Mouse (Mus musculus): ENCODE data around the gene Upf2. TPM values are rescaled to one million over a fixed set of nuclear protein-coding genes. Genes with fewer than 3 reads are reported as not detected.
"Not testable (repeated sequence)": the region's sequence is repeated elsewhere in the genome, so short reads cannot be mapped to it uniquely, and the experiment has no call there.

Gene Upf2
- polyA plus RNA-seq, 1 experiment: 5.6 TPM

DNA sequence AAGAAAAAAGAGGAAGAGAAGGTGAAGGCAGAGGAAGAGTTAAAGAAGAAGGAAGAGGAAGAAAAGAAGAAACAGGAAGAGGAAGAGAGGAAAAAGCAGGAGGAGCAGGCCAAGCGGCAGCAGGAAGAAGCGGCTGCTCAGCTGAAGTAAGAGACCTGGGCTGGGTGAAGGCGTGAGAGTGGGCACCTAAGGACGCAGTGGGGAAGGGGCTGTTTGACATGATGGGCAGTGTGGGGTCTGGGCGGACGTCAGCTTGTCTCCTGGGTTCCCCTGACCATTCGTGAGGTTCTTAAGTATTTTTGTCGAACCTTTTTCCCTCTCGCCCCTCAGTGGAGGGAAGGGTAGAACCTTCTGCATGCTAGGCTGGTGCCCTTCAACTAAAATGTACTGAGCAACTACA is 6.4 kb downstream of the Upf2 start:
- H3K4me1 ChIP-seq (replicated peaks; ENCODE audit: control insufficient read depth, insufficient read depth, low read length): 0 out of 2 replicates have a peak, but pooled peaks cover 2% of the 10 kb centered on the region
- no peak for DNase-seq
- H3K27me3 ChIP-seq (ENCODE audit: control insufficient read depth, insufficient read depth, low read length): no peaks in the 10 kb centered on the region
- H3K4me3 ChIP-seq (ENCODE audit: control insufficient read depth, insufficient read depth, low read length): no peak overlapping the region
- 97% methylated on average over 9 of the region's 9 CpGs for WGBS
- H3K27ac ChIP-seq (ENCODE audit: control insufficient read depth, insufficient read depth, low read length): no peak overlapping the region
- TF ChIP-seq CTCF (IDR thresholded peaks at IDR 0.05; ENCODE audit: borderline replicate concordance, control insufficient read depth, extremely low read depth, insufficient read depth, low read length, poor library complexity) (no peak), POLR2A (IDR thresholded peaks at IDR 0.05; ENCODE audit: control insufficient read depth, extremely low read depth, insufficient read depth, low read length, poor library complexity) (no peak)
- peaks cover 35% of the 10 kb centered on the region for H3K36me3 ChIP-seq (ENCODE audit: control insufficient read depth, insufficient read depth, low read length)

DNA sequence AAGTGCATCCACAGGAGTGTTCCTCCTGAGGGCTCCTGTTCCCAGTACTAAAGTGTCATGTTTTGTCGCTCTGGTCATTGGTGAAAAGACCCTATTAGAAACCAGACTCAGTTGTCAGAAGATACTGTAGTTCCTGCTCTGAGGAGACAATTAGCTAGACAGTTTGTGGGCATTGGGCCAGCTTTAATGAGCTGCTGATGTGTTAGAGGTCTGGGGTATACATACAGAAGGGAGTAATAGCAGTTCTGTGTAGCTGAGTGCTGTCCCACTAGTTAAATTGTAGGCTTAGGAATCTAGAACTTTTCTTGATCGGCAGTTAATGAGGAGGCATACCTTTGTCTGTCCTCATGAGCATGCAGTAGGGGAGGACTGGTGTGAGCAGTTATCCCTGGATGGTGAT is 11.0 kb downstream of the Upf2 start:
- peaks cover 45% of the 10 kb centered on the region for H3K36me3 ChIP-seq (ENCODE audit: control insufficient read depth, insufficient read depth, low read length)
- no peak overlapping the region for H3K27ac ChIP-seq (ENCODE audit: control insufficient read depth, insufficient read depth, low read length)
- H3K4me1 ChIP-seq (replicated peaks; ENCODE audit: control insufficient read depth, insufficient read depth, low read length): no peaks in the 10 kb centered on the region
- no peaks in the 10 kb centered on the region for H3K27me3 ChIP-seq (ENCODE audit: control insufficient read depth, insufficient read depth, low read length)
- H3K4me3 ChIP-seq (ENCODE audit: control insufficient read depth, insufficient read depth, low read length): no peak overlapping the region
- TF ChIP-seq POLR2A (IDR thresholded peaks at IDR 0.05; ENCODE audit: control insufficient read depth, extremely low read depth, insufficient read depth, low read length, poor library complexity) (no peak), CTCF (IDR thresholded peaks at IDR 0.05; ENCODE audit: borderline replicate concordance, control insufficient read depth, extremely low read depth, insufficient read depth, low read length, poor library complexity) (no peak)
- DNase-seq: no peak
- WGBS: 92% methylated on average over 2 of the region's 2 CpGs

- not testable (repeated sequence) for DNase-seq; H3K27me3 ChIP-seq (ENCODE audit: control insufficient read depth, insufficient read depth, low read length); H3K27ac ChIP-seq (ENCODE audit: control insufficient read depth, insufficient read depth, low read length); H3K4me1 ChIP-seq (replicated peaks; ENCODE audit: control insufficient read depth, insufficient read depth, low read length); H3K4me3 ChIP-seq (ENCODE audit: control insufficient read depth, insufficient read depth, low read length)
- WGBS: 94% methylated on average over 4 of the region's 4 CpGs
- peaks cover 36% of the 10 kb centered on the region for H3K36me3 ChIP-seq (ENCODE audit: control insufficient read depth, insufficient read depth, low read length)
These were observed 12.5 kb downstream of the Upf2 start for GRCm38 (mm10) chr2:5963729-5964128.

- Histone ChIP-seq H3K4me3 (ENCODE audit: control insufficient read depth, insufficient read depth, low read length) (no peak overlapping the region), H3K27ac (ENCODE audit: control insufficient read depth, insufficient read depth, low read length) (no peak overlapping the region), H3K4me1 (replicated peaks; ENCODE audit: control insufficient read depth, insufficient read depth, low read length) (no peaks in the 10 kb centered on the region), H3K27me3 (ENCODE audit: control insufficient read depth, insufficient read depth, low read length) (no peaks in the 10 kb centered on the region), H3K36me3 (ENCODE audit: control insufficient read depth, insufficient read depth, low read length) (peaks cover 28% of the 10 kb centered on the region)
- WGBS: 97% methylated on average over 3 of the region's 3 CpGs
- no peak for TF ChIP-seq POLR2A (IDR thresholded peaks at IDR 0.05; ENCODE audit: control insufficient read depth, extremely low read depth, insufficient read depth, low read length, poor library complexity)
- no peak for TF ChIP-seq CTCF (IDR thresholded peaks at IDR 0.05; ENCODE audit: borderline replicate concordance, control insufficient read depth, extremely low read depth, insufficient read depth, low read length, poor library complexity)
- DNase-seq: no peak
These were observed 14.7 kb downstream of the Upf2 start for GRCm38 (mm10) chr2:5965972-5966371.

- not testable (repeated sequence) for H3K27ac ChIP-seq (ENCODE audit: control insufficient read depth, insufficient read depth, low read length); H3K27me3 ChIP-seq (ENCODE audit: control insufficient read depth, insufficient read depth, low read length); H3K4me1 ChIP-seq (replicated peaks; ENCODE audit: control insufficient read depth, insufficient read depth, low read length); H3K4me3 ChIP-seq (ENCODE audit: control insufficient read depth, insufficient read depth, low read length); DNase-seq
- H3K36me3 ChIP-seq (ENCODE audit: control insufficient read depth, insufficient read depth, low read length): peaks cover 18% of the 10 kb centered on the region
- 96% methylated on average over 3 of the region's 3 CpGs for WGBS
These were observed 19.4 kb downstream of the Upf2 start for GRCm38 (mm10) chr2:5970629-5971028.

DNA sequence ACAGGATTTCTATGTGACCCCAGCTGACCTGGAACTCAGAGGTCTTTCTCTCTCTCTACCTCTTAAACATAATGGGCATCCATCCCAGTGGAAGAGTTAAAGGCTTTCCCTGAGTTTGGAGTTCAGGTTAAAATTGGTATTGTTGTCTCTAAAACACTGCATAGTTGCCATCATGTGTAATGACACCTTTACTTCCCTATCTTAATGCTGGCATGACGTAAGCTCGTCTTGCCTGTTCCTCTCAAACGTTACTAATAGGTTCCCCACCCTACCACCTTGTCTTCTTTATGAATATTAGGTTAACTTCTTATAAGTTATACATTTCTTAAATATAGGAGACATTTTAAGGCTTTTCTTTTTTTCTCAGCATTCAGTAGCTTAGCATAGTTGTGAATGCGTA is 26.3 kb downstream of the Upf2 start:
- peaks cover 50% of the 10 kb centered on the region for H3K36me3 ChIP-seq (ENCODE audit: control insufficient read depth, insufficient read depth, low read length)

GRCm38 (mm10) chr2:5995538-5995937 is 44.3 kb downstream of the Upf2 start:
- H3K4me3 ChIP-seq (ENCODE audit: control insufficient read depth, insufficient read depth, low read length): no peak overlapping the region
- no peaks in the 10 kb centered on the region for H3K27me3 ChIP-seq (ENCODE audit: control insufficient read depth, insufficient read depth, low read length)
- H3K36me3 ChIP-seq (ENCODE audit: control insufficient read depth, insufficient read depth, low read length): peaks cover 13% of the 10 kb centered on the region
- DNase-seq: peak; percentile 13
- WGBS: 17% methylated on average over 5 of the region's 5 CpGs
- no peak overlapping the region for H3K27ac ChIP-seq (ENCODE audit: control insufficient read depth, insufficient read depth, low read length)
- H3K4me1 ChIP-seq (replicated peaks; ENCODE audit: control insufficient read depth, insufficient read depth, low read length): no peaks in the 10 kb centered on the region
- TF ChIP-seq POLR2A (IDR thresholded peaks at IDR 0.05; ENCODE audit: control insufficient read depth, extremely low read depth, insufficient read depth, low read length, poor library complexity) (no peak), CTCF (IDR thresholded peaks at IDR 0.05; ENCODE audit: borderline replicate concordance, control insufficient read depth, extremely low read depth, insufficient read depth, low read length, poor library complexity) (no peak)

More for the DNA sequence above, 26.3 kb downstream of the Upf2 start:
- 97% methylated on average over 4 of the region's 4 CpGs for WGBS
- TF ChIP-seq POLR2A (IDR thresholded peaks at IDR 0.05; ENCODE audit: control insufficient read depth, extremely low read depth, insufficient read depth, low read length, poor library complexity): no peak
- no peak for TF ChIP-seq CTCF (IDR thresholded peaks at IDR 0.05; ENCODE audit: borderline replicate concordance, control insufficient read depth, extremely low read depth, insufficient read depth, low read length, poor library complexity)
- H3K27ac ChIP-seq (ENCODE audit: control insufficient read depth, insufficient read depth, low read length): no peak overlapping the region
- no peaks in the 10 kb centered on the region for H3K4me1 ChIP-seq (replicated peaks; ENCODE audit: control insufficient read depth, insufficient read depth, low read length)
- no peak overlapping the region for H3K4me3 ChIP-seq (ENCODE audit: control insufficient read depth, insufficient read depth, low read length)
- H3K27me3 ChIP-seq (ENCODE audit: control insufficient read depth, insufficient read depth, low read length): no peaks in the 10 kb centered on the region
- no peak for DNase-seq
